Mouse (Mus musculus) kidney, embryonic 14.5 days (tissue): ENCODE data around the gene Atg16l1. TPM values are rescaled to one million over a fixed set of nuclear protein-coding genes. Genes with fewer than 3 reads are reported as not detected.
A peak's percentile ranks its signal among the peaks of the same experiment; 100 is the strongest.

Experiments
- ATAC-seq: fragments of 200-750 bp; cut with Nextera tagmentation; 2 replicates; pipeline ENCODE4 v1.8.0; 2017; ENCODE audit warnings: moderate number of reproducible peaks, mild to moderate bottlenecking, moderate TSS enrichment, moderate library complexity; ENCODE audit not compliant: low FRiP score, low TSS enrichment
- H3K27ac ChIP-seq: fragments of 300-500 bp; sonication (generic); 2 replicates; pipeline ENCODE4 v1.5.1; 2014; ENCODE audit warnings: low read depth, mild to moderate bottlenecking, low read length, moderate library complexity, mixed read lengths
- H3K27me3 ChIP-seq: fragments of 300-500 bp; sonication (generic); 2 replicates; pipeline ENCODE4 v1.6.1; 2014; ENCODE audit warnings: mild to moderate bottlenecking, low read length; ENCODE audit not compliant: control insufficient read depth, insufficient read depth
- H3K36me3 ChIP-seq: fragments of 300-500 bp; sonication (generic); 2 replicates; pipeline ENCODE4 v1.6.1; 2014; ENCODE audit warnings: low read length, mixed read lengths; ENCODE audit not compliant: control insufficient read depth, insufficient read depth
- H3K4me1 ChIP-seq: fragments of 300-500 bp; sonication (generic); 2 replicates; pipeline ENCODE4 v1.6.1; 2014; ENCODE audit warnings: low read length, mixed read lengths; ENCODE audit not compliant: control insufficient read depth, insufficient read depth
- H3K4me2 ChIP-seq: fragments of 300-500 bp; sonication (generic); replicated peaks from 2 replicates; pipeline ENCODE4 v1.6.1; 2014; ENCODE audit warnings: low read depth, mild to moderate bottlenecking, low read length
- H3K4me3 ChIP-seq: fragments of 300-500 bp; sonication (generic); 2 replicates; pipeline ENCODE4 v1.5.1; 2014; ENCODE audit warnings: mild to moderate bottlenecking, low read length
- H3K9ac ChIP-seq: fragments of 300-500 bp; sonication (generic); 2 replicates; pipeline ENCODE4 v1.6.1; 2014; ENCODE audit warnings: low read depth, mild to moderate bottlenecking, low read length, moderate library complexity
- H3K9me3 ChIP-seq: fragments of 300-500 bp; sonication (generic); 2 replicates; pipeline ENCODE4 v1.6.1; 2016; ENCODE audit warnings: low read length; ENCODE audit not compliant: control insufficient read depth
- WGBS: fragments of 180-500 bp; shearing (Covaris S2); extraction: QIAGEN DNeasy Blood & Tissue Kit; methylation state at CpG from one replicate; pipeline ENCODE4 v1.1.7; 2014; 5-methylcytosine and 5-hydroxymethylcytosine counted together
- polyA plus RNA-seq: library from polyadenylated mRNA; unstranded; fragments of >200 nt; fragmentation: Nextera tagmentation; extraction: Ambion mirVana; gene quantifications from 2 replicates; pipeline ENCODE4 v1.2.1, GENCODE M21; 2014

The Atg16l1 gene
- 23.7 and 33.1 TPM in 2 replicates for polyA plus RNA-seq

DNA sequence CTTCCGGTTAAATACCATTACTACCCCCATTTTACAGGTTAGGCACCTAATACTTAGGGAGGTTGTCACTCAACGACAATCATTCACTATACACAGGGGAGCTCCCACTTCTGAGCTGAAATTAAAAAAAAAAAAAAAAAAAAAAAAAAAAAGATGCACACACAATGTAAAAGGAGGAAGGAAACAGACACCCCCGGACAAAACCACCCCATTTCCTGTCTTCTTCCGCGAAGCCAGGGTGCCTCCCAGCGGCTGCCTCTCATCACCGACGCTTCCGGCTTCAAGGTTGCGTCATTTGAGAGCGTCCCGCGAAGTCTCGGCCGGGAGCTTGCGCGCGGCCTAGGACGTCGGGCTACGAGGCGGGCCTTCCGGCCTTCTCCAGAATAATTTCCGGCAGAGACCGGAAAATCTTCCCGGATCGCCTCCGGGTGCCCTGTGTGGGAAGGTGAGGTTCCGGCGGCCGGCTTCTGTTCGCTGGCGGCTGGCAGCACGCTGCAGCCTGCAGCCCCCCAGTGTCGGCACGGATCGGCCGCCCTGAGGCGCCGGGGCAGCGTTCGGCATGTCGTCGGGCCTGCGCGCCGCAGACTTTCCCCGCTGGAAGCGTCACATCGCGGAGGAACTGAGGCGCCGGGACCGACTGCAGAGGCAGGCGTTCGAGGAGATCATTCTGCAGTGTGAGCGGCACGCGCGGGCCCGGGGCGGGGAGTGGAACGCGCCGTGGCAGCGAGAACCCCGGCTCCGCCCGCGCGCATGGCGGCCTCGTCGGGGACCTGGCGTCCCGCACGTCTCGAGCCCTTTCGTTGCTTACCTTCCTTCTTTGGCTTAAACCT lies at the start of gene Atg16l1:
Gene Atg16l1 (plus strand): TSS at position 230 of the 830 bp plus-strand sequence.
- Histone ChIP-seq H3K36me3 (peaks cover 20% of the 10 kb centered on the region), H3K4me3 (peak within 1 kb of the TSS; percentile 100), H3K9me3 (no peaks in the 10 kb centered on the region), H3K9ac (peak within 1 kb of the TSS; percentile 97), H3K27ac (peak within 1 kb of the TSS; percentile 85), H3K27me3 (no peaks in the 10 kb centered on the region), H3K4me1 (peaks cover 8% of the 10 kb centered on the region), H3K4me2 (peak within 1 kb of the TSS; percentile 82)
- under 1% methylated on average over 79 of the region's 79 CpGs for WGBS
- ATAC-seq = peak; percentile 98

DNA sequence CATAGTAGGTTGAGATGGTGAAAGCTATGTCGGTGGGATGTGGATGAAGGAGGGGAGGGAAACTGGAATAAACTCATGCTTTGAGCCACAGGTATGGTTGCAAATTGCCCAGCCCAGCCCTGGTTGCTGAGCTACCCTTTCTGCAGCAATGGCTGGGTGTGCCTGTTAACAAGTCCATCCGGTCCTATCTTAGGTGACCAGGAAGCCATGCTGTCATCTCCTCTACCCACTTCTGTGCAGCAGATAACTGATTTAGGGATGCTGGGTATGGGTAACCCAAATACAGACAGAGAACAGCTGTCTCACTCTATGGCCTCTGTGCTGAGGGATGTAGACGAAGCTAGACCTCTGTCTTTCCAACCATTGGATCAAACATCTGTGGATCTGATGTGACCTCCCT lies 49.3 kb upstream of the Atg16l1 start:
- no peaks in the 10 kb centered on the region for H3K27me3 ChIP-seq
- H3K4me3 ChIP-seq = no peak overlapping the region
- H3K27ac ChIP-seq = no peak overlapping the region
- ATAC-seq = no peak
- H3K4me2 ChIP-seq = no peak overlapping the region
- no peaks in the 10 kb centered on the region for H3K9me3 ChIP-seq
- no peak overlapping the region for H3K9ac ChIP-seq
- H3K4me1 ChIP-seq = no peaks in the 10 kb centered on the region
- H3K36me3 ChIP-seq = no peaks in the 10 kb centered on the region
- WGBS = 95% methylated on average over 3 of the region's 3 CpGs

DNA sequence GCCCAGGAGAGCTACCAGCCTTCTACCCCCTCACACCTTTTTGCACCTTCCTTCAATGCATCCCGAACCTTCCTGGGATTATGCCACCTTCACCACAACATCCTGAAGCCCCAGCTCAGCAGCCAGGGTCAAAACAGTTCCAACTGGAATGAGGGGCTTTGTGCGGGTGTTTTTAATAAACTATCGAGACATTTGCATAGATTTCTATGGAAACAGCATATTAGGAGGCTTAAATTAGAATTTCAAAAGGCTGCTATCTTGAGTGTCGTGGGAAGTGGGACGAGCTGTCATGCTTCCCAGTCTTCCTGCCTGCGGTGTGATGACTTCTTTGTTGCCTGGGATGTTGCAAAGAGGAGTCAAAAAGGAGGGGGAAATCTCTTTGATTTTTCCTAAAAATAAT lies 46.6 kb upstream of the Atg16l1 start:
- Histone ChIP-seq H3K4me1 (no peaks in the 10 kb centered on the region), H3K9me3 (no peaks in the 10 kb centered on the region), H3K27me3 (no peaks in the 10 kb centered on the region), H3K9ac (no peak overlapping the region), H3K4me2 (no peak overlapping the region), H3K27ac (no peak overlapping the region), H3K4me3 (no peak overlapping the region), H3K36me3 (no peaks in the 10 kb centered on the region)
- no peak for ATAC-seq
- 89% methylated on average over 6 of the region's 6 CpGs for WGBS

DNA sequence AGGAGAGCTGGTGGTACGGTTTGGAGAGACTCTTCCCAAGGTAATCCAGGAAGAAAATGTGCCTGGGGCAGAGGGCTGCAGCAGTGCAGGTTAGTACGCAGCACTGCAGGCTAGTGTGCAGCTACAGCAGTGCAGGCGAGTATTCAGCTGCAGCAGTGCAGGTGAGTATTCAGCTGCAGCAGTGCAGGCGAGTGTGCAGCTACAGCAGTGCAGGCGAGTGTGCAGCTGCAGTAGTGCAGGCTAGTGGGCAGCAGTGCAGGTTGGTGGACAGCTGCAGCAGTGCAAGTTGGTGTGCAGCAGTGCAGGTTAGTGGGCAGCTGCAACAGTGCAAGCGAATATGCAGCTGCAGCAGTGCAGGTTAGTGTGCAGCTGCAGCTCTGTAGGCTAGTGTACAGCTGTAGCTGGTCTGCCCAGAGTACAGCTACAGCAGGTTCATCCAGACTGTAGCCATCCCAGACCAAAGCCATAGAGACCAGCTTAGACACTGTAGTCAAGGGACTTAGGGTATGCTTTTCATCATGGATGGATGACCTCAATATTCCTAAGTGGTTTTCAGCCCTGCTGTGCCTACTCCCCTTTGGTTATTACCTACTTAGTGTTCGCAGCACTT lies 45.9 kb upstream of the Atg16l1 start:
- Histone ChIP-seq H3K36me3 (no peaks in the 10 kb centered on the region), H3K27me3 (no peaks in the 10 kb centered on the region), H3K9me3 (no peaks in the 10 kb centered on the region)

DNA sequence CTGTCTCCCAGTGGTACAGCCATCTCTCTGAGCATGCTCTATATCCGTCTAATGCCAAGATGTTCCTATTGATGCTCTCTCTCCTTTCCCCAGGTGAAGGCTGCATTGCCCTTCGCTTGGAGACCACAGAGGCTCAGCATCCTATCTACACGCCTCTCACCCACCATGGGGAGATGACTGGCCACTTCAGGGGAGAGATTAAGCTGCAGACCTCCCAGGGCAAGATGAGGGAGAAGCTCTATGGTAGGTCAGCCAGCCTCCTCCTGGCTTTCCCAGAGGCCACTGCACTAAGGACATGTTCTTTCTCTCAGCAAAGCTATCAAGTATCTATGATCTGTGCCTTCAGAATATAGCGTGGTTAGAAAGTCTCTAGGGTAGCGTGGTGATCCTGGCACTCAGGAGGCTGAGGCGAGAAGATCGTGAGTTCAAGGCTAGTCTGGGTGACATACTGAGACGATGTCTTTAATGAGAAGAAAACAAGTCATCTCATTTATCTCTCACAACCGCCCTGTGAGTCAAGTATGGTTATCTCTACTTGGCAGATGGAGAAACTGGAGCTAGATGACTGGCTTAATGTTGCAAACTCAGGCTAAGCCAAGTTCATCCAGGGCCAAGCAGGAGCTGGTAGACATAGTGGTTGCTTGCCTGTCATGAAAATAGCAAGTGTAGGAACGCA lies 43.6 kb upstream of the Atg16l1 start:
- no peak overlapping the region for H3K4me3 ChIP-seq
- H3K9me3 ChIP-seq = no peaks in the 10 kb centered on the region
- H3K4me1 ChIP-seq = no peaks in the 10 kb centered on the region
- H3K27me3 ChIP-seq = no peaks in the 10 kb centered on the region
- no peak overlapping the region for H3K27ac ChIP-seq
- ATAC-seq = no peak
- H3K36me3 ChIP-seq = no peaks in the 10 kb centered on the region
- no peak overlapping the region for H3K4me2 ChIP-seq
- H3K9ac ChIP-seq = no peak overlapping the region
- WGBS = 90% methylated on average over 10 of the region's 10 CpGs

More for the DNA sequence above, 45.9 kb upstream of the Atg16l1 start:
- H3K27ac ChIP-seq = no peak overlapping the region
- WGBS = 85% methylated on average over 7 of the region's 7 CpGs
- no peak for ATAC-seq
- no peak overlapping the region for H3K4me3 ChIP-seq
- no peak overlapping the region for H3K4me2 ChIP-seq
- no peaks in the 10 kb centered on the region for H3K4me1 ChIP-seq
- H3K9ac ChIP-seq = no peak overlapping the region

DNA sequence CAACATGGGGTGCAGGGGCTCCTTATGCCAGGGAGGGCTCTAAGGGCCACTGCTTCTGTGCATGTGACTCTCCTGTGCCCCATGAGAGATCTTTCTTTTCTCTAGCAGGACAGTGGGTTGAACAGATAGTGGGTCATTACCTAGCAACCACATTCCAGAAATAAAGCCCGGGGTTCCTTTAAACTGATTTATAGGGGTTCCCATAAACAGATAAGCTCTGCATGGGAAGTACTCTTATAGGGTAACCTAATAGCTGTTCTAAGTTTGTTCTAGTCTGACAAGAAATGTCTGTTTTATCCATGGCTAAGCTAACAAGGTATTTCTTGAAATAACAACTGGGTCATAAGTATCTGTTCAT lies 43.1 kb upstream of the Atg16l1 start:
- H3K4me2 ChIP-seq = no peak overlapping the region
- ATAC-seq = no peak
- no peak overlapping the region for H3K4me3 ChIP-seq
- H3K4me1 ChIP-seq = no peaks in the 10 kb centered on the region
- no peaks in the 10 kb centered on the region for H3K9me3 ChIP-seq
- H3K9ac ChIP-seq = no peak overlapping the region
- no peaks in the 10 kb centered on the region for H3K27me3 ChIP-seq
- H3K27ac ChIP-seq = no peak overlapping the region
- no peaks in the 10 kb centered on the region for H3K36me3 ChIP-seq
- WGBS = 62% methylated on average over 1 of the region's 1 CpGs

DNA sequence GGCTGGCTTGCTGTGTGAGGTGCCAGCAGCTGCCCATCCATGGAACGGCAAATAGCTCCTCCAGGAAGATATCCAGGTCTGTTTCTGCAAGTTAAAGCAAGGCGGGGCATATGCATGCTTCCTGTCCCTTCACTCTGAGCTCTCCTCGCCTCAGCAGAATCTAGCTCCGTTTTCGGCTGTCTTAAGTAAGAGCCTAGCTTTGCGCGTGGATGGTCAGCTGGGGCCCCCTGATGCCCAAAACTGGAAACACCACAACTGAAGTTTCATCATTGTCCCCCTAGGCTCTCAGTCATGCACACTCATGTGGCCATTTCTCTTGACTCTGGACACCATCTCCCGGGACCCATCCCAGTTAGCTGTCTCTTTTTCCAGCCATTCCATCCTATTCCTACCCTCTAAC lies 34.3 kb upstream of the Atg16l1 start:
- 21% methylated on average over 8 of the region's 8 CpGs for WGBS
- ATAC-seq = no peak

DNA sequence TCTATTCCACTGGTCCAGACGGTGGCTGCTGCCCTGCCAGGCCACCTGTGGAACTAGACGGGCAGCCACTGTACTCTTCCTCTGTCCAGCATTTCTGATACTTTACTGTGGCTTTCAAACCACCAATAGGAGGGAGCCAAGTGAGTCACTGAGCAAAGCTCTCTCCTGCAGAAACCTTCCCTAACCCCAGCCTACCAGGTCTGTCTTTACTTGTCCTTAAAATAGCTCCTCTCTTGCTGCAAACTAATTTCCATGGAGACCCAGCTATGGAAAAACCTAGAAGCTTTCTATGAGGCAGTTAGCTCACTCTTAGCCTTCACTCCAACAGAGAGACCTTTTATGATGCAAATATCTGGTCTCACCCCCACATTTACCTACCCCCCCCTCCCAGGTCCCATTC lies 33.6 kb upstream of the Atg16l1 start:
- Histone ChIP-seq H3K36me3 (no peaks in the 10 kb centered on the region), H3K9ac (no peak overlapping the region), H3K4me1 (no peaks in the 10 kb centered on the region), H3K27ac (no peak overlapping the region), H3K27me3 (no peaks in the 10 kb centered on the region), H3K9me3 (no peaks in the 10 kb centered on the region), H3K4me3 (no peak overlapping the region), H3K4me2 (no peak overlapping the region)
- WGBS = 34% methylated on average over 2 of the region's 2 CpGs
- ATAC-seq = no peak

More for the DNA sequence above, 34.3 kb upstream of the Atg16l1 start:
- Histone ChIP-seq H3K4me2 (no peak overlapping the region), H3K4me1 (no peaks in the 10 kb centered on the region), H3K9me3 (no peaks in the 10 kb centered on the region), H3K4me3 (no peak overlapping the region), H3K36me3 (no peaks in the 10 kb centered on the region), H3K27me3 (no peaks in the 10 kb centered on the region), H3K9ac (no peak overlapping the region), H3K27ac (no peak overlapping the region)

DNA sequence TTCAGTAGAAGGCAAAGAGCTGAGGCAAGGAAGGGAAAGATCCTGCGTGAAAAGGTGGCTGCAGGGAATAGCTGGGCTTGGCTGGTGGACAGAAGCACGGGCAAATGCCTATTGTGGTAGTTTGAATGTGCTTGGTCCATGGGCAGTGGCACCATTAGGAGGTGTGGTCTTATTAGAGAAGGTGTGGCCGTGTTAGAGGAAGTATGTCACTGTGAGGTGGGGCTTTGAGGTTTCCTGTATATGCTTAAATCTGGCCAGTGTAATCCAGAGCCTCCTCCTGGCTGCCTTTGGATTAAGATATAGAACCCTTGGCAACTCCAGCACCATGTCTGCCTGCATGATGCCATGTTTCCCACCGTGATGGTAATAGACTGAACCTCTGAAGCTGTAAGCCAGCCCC lies 32.3 kb upstream of the Atg16l1 start:
- Histone ChIP-seq H3K9me3 (no peaks in the 10 kb centered on the region), H3K9ac (no peak overlapping the region), H3K4me2 (no peak overlapping the region), H3K36me3 (no peaks in the 10 kb centered on the region), H3K4me3 (no peak overlapping the region), H3K27ac (no peak overlapping the region), H3K4me1 (no peaks in the 10 kb centered on the region), H3K27me3 (no peaks in the 10 kb centered on the region)
- 74% methylated on average over 4 of the region's 4 CpGs for WGBS
- ATAC-seq = no peak
